Mouse (Mus musculus) intestine, embryonic 15.5 days (tissue): ENCODE data around the gene Psen1. TPM values are rescaled to one million over a fixed set of nuclear protein-coding genes. Genes with fewer than 3 reads are reported as not detected.
A peak's percentile ranks its signal among the peaks of the same experiment; 100 is the strongest.

Source experiments
- ATAC-seq: fragments of 200-750 bp; cut with Nextera tagmentation; 2 replicates; pipeline ENCODE4 v1.8.0; 2017; ENCODE audit warnings: moderate TSS enrichment, moderate library complexity
- H3K27ac ChIP-seq: fragments of 300-500 bp; sonication (generic); 2 replicates; pipeline ENCODE4 v1.5.1; 2015; ENCODE audit warnings: mild to moderate bottlenecking, inconsistent platforms
- H3K27me3 ChIP-seq: fragments of 300-500 bp; sonication (generic); replicated peaks from 2 replicates; pipeline ENCODE4 v1.6.1; 2015; ENCODE audit warnings: inconsistent platforms
- H3K36me3 ChIP-seq: fragments of 300-500 bp; sonication (generic); 2 replicates; pipeline ENCODE4 v1.6.1; 2015; ENCODE audit warnings: inconsistent platforms
- H3K4me1 ChIP-seq: fragments of 300-500 bp; sonication (generic); replicated peaks from 2 replicates; pipeline ENCODE4 v1.6.1; 2015; ENCODE audit warnings: inconsistent platforms
- H3K4me2 ChIP-seq: fragments of 300-500 bp; sonication (generic); replicated peaks from 2 replicates; pipeline ENCODE4 v1.6.1; 2015; ENCODE audit warnings: mild to moderate bottlenecking, inconsistent platforms
- H3K4me3 ChIP-seq: fragments of 300-500 bp; sonication (generic); replicated peaks from 2 replicates; pipeline ENCODE4 v1.5.1; 2015; ENCODE audit warnings: inconsistent platforms
- H3K9ac ChIP-seq: fragments of 300-500 bp; sonication (generic); 2 replicates; pipeline ENCODE4 v1.6.1; 2015; ENCODE audit warnings: inconsistent platforms
- H3K9me3 ChIP-seq: fragments of 300-500 bp; sonication (generic); 2 replicates; pipeline ENCODE4 v1.6.1; 2016; ENCODE audit warnings: inconsistent platforms
- WGBS: fragments of 180-500 bp; shearing (Covaris S2); methylation state at CpG from one replicate; pipeline ENCODE4 v1.1.7; 2015; 5-methylcytosine and 5-hydroxymethylcytosine counted together
- polyA plus RNA-seq: library from polyadenylated mRNA; unstranded; fragments of >200 nt; fragmentation: Nextera tagmentation; extraction: Ambion mirVana; gene quantifications from 2 replicates; pipeline ENCODE4 v1.2.1, GENCODE M21; 2015

The Psen1 gene
- polyA plus RNA-seq, 1 experiment from 2014 or later, result 85.1 TPM

DNA sequence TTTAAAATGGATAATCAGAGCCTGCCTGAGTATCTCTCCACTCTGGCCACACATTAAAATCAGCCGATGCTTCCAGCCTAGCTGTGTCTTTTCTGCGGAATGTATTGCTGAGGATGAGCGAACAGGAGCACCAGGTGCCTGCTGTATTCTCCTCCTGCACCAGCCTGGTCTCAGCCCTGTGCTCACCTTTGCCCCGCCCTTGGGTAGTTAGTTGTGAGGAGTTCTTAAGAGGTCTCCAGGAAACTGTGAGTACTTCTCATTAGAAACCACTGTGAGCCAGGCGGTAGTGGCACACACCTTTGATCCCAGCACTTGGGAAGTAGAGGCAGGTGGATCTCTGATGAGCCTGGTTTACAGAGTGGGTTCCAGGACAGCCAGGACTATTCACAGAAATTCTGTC is 44.3 kb downstream of the Psen1 start:
- no peak overlapping the region for H3K4me2 ChIP-seq
- WGBS, result 90% methylated on average over 5 of the region's 5 CpGs
- peak; percentile 65 for ATAC-seq
- H3K4me3 ChIP-seq, result no peak overlapping the region
- H3K36me3 ChIP-seq, result peaks cover 37% of the 10 kb centered on the region
- H3K9me3 ChIP-seq, result no peaks in the 10 kb centered on the region
- H3K27me3 ChIP-seq, result no peaks in the 10 kb centered on the region
- H3K9ac ChIP-seq, result no peak overlapping the region
- H3K4me1 ChIP-seq, result no peaks in the 10 kb centered on the region
- no peak overlapping the region for H3K27ac ChIP-seq

DNA sequence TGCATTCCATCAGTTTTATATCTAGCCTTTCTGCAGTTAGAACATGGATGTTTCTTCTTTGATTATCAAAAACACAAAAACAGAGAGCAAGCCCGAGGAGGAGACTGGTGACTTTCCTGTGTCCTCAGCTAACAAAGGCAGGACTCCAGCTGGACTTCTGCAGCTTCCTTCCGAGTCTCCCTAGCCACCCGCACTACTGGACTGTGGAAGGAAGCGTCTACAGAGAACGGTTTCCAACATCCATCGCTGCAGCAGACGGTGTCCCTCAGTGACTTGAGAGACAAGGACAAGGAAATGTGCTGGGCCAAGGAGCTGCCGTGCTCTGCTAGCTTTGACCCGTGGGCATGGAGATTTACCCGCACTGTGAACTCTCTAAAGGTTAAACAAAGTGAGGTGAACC is 46.1 kb downstream of the Psen1 start:
- 89% methylated on average over 10 of the region's 10 CpGs for WGBS
- Histone ChIP-seq H3K27me3 (no peaks in the 10 kb centered on the region), H3K9me3 (no peaks in the 10 kb centered on the region), H3K4me2 (no peak overlapping the region), H3K4me3 (no peak overlapping the region), H3K36me3 (peaks cover 34% of the 10 kb centered on the region), H3K9ac (no peak overlapping the region), H3K27ac (no peak overlapping the region), H3K4me1 (no peaks in the 10 kb centered on the region)
- ATAC-seq, result no peak

DNA sequence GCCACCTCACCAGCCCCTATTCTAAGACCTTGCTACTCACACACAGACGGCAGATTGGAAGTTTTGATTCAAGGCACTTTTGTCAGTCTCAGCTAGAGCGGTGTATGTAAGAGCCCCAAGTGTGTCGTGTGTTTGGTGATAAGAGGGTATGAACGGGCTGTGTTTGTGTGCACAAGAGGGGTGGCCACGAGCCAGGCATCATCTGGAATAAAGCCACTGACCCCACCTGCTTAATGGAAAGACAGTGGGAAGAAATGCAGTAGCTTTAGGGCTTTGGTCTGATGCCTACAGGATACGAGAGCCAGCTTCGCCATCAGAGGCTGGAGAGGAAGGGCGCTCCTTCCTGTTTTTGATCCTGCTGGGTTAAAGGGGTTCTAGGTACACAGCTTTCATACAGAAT is 48.3 kb downstream of the Psen1 start:
- 80% methylated on average over 8 of the region's 8 CpGs for WGBS
- Histone ChIP-seq H3K9me3 (no peaks in the 10 kb centered on the region), H3K27ac (no peak overlapping the region), H3K36me3 (peaks cover 23% of the 10 kb centered on the region), H3K27me3 (no peaks in the 10 kb centered on the region), H3K4me1 (no peaks in the 10 kb centered on the region), H3K4me2 (no peak overlapping the region), H3K4me3 (no peak overlapping the region), H3K9ac (no peak overlapping the region)
- no peak for ATAC-seq

DNA sequence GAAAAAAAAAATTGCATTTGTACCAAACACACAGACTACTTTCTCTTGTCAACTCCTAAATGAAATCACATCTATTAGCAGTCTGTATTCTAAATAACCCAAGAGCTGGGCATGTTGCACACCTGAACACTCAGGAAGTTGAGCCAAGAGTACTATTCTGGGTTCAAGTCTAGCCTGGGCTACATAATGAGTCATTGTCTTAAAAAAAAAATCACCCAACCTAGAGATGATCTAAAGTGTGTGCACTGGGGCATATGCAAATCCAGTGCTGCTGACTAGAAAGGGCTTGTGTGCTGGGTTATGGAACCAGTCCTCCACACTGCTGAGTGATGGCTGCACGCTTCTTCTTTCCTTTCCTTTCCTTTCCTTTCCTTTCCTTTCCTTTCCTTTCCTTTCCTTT is 50.7 kb downstream of the Psen1 start:
- WGBS, result 92% methylated on average over 1 of the region's 1 CpGs
- H3K36me3 ChIP-seq, result peaks cover 8% of the 10 kb centered on the region
- H3K9me3 ChIP-seq, result no peaks in the 10 kb centered on the region
- H3K4me2 ChIP-seq, result no peak overlapping the region
- H3K4me1 ChIP-seq, result no peaks in the 10 kb centered on the region
- H3K27ac ChIP-seq, result no peak overlapping the region
- H3K9ac ChIP-seq, result no peak overlapping the region
- no peak for ATAC-seq
- no peaks in the 10 kb centered on the region for H3K27me3 ChIP-seq
- H3K4me3 ChIP-seq, result no peak overlapping the region

GRCm38 (mm10) chr12:83741722-83742121 is 53.8 kb downstream of the Psen1 start:
- no peak for ATAC-seq
- no peak overlapping the region for H3K9ac ChIP-seq
- no peak overlapping the region for H3K4me2 ChIP-seq
- no peak overlapping the region for H3K27ac ChIP-seq
- no peaks in the 10 kb centered on the region for H3K27me3 ChIP-seq
- no peaks in the 10 kb centered on the region for H3K4me1 ChIP-seq
- H3K4me3 ChIP-seq, result no peak overlapping the region
- no peaks in the 10 kb centered on the region for H3K36me3 ChIP-seq
- WGBS, result 58% methylated on average over 5 of the region's 5 CpGs
- no peaks in the 10 kb centered on the region for H3K9me3 ChIP-seq

DNA sequence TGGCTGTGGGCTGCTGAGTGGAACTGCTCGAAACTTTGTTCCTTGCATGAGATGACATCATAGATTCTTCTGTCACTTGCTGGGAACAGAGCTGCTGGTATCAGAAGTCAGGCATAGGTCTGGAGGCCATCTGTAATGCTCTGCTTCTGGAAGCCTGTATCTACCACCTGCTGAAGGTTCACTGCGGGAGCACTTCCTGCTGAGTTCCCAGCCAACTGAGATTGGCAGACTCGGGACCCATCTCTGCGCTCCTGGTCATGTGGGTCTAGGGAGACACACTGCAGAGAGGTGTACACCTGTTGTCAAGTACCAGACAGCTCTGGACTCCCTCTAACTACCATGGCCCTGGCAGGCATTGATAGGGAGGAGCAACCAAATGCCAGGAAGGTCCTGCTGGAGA is 54.9 kb downstream of the Psen1 start:
- Histone ChIP-seq H3K27ac (no peak overlapping the region), H3K4me2 (no peak overlapping the region), H3K9ac (no peak overlapping the region), H3K9me3 (no peaks in the 10 kb centered on the region), H3K4me3 (no peak overlapping the region), H3K4me1 (no peaks in the 10 kb centered on the region), H3K27me3 (no peaks in the 10 kb centered on the region), H3K36me3 (no peaks in the 10 kb centered on the region)
- 69% methylated on average over 4 of the region's 4 CpGs for WGBS
- ATAC-seq, result no peak

DNA sequence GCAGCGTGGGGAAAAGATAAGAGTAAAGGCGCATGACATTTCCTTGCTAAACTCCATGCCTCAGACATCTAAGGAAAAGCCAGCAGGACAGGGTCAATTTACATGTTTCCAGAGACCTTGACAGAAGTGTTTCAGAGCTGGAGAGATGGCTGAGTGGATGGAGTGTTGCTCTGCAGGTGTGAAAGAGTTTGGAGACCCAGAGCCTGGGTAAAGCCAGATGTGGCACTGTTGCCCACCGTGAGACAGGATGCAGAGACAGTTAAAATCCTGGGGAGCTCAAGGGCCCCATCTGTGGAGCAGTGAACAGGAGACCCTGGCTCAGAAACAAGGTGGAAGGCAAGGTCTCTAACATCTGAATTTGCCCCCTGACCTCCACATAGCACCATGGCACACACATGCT is 55.8 kb downstream of the Psen1 start:
- Histone ChIP-seq H3K4me2 (no peak overlapping the region), H3K4me3 (no peak overlapping the region), H3K4me1 (no peaks in the 10 kb centered on the region), H3K27me3 (no peaks in the 10 kb centered on the region), H3K9ac (no peak overlapping the region), H3K9me3 (no peaks in the 10 kb centered on the region), H3K27ac (no peak overlapping the region), H3K36me3 (no peaks in the 10 kb centered on the region)
- 80% methylated on average over 3 of the region's 3 CpGs for WGBS
- ATAC-seq, result no peak

DNA sequence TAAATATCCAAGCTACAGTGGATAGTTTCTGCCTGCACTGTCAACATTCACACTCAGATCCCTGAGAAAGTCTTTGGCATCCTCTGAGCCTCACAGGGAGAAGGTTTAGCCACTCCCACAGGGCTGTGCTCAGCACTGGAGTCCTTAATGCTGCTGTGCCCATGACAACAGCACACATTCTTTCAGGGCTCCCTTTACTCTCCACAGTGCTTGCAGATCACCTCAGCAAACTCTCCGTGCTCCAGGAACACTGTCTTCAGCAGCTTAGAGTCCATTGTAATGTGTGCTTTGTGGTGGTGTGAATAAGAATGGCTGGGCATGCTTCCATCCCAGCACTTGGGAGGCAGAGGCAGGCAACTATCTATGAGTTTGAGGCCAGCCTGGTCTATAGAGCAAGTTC is 61.2 kb downstream of the Psen1 start:
- H3K36me3 ChIP-seq, result no peaks in the 10 kb centered on the region
- H3K9ac ChIP-seq, result no peak overlapping the region
- H3K27ac ChIP-seq, result no peak overlapping the region
- H3K4me1 ChIP-seq, result no peaks in the 10 kb centered on the region
- 60% methylated on average over 1 of the region's 1 CpGs for WGBS
- no peaks in the 10 kb centered on the region for H3K9me3 ChIP-seq
- no peak overlapping the region for H3K4me3 ChIP-seq
- no peak overlapping the region for H3K4me2 ChIP-seq
- ATAC-seq, result no peak
- no peaks in the 10 kb centered on the region for H3K27me3 ChIP-seq

DNA sequence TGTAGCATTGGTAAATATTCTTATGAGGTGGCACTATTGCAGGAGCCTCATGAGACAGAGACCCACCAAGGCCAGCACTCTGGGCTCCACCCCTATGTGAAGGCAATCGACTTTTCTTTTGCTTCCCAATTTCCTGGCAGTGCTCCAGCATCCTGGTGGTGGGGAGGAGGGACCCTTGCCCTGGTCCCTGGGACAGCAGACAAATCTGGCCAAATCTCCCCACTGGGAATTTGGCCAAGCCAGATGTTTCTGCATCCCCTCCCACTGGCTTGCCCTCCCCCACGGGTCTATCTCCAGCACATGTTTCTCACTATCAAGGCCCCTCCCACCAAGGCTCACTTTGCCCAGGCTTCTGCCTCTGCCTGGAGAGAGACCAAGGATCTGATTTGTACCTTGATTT is 64.5 kb downstream of the Psen1 start:
- ATAC-seq, result peak; percentile 55

DNA sequence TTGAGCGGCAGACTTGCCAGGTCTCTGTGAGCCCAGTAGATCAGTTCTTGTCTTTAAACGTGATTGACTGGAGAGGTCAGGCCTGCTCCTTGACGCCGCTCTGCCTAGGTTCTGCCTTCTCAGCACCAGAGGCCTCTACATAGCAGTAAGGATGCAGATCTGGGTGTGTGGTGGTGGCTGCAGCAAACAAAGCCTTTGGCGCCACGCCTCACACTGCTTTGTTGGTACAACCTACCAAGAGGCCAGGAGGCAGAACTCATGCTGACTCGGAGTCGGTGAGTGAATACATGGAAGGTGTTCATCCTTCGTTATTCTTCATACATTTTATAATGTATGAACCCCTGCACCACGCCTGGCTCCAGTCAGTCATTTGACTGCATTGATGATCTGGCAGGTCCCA is 70.8 kb downstream of the Psen1 start:
- WGBS, result 73% methylated on average over 10 of the region's 10 CpGs
- no peak overlapping the region for H3K4me2 ChIP-seq
- no peaks in the 10 kb centered on the region for H3K36me3 ChIP-seq
- H3K4me1 ChIP-seq, result peaks cover 7% of the 10 kb centered on the region
- no peak overlapping the region for H3K9ac ChIP-seq
- no peaks in the 10 kb centered on the region for H3K27me3 ChIP-seq
- H3K4me3 ChIP-seq, result no peak overlapping the region
- no peak for ATAC-seq
- H3K9me3 ChIP-seq, result no peaks in the 10 kb centered on the region
- H3K27ac ChIP-seq, result no peak overlapping the region

More for the DNA sequence above, 64.5 kb downstream of the Psen1 start:
- Histone ChIP-seq H3K4me1 (no peaks in the 10 kb centered on the region), H3K27me3 (no peaks in the 10 kb centered on the region), H3K4me2 (no peak overlapping the region), H3K4me3 (no peak overlapping the region), H3K9me3 (no peaks in the 10 kb centered on the region), H3K27ac (no peak overlapping the region), H3K9ac (no peak overlapping the region), H3K36me3 (no peaks in the 10 kb centered on the region)
- WGBS, result 23% methylated on average over 2 of the region's 2 CpGs

GRCm38 (mm10) chr12:83760201-83760600 is 72.2 kb downstream of the Psen1 start:
- Histone ChIP-seq H3K27ac (no peak overlapping the region), H3K36me3 (no peaks in the 10 kb centered on the region), H3K27me3 (no peaks in the 10 kb centered on the region), H3K4me2 (no peak overlapping the region), H3K4me1 (peaks cover 13% of the 10 kb centered on the region), H3K9ac (no peak overlapping the region), H3K4me3 (no peak overlapping the region), H3K9me3 (no peaks in the 10 kb centered on the region)
- WGBS, result 72% methylated on average over 2 of the region's 2 CpGs
- ATAC-seq, result no peak

- Histone ChIP-seq H3K4me3 (no peak overlapping the region), H3K9me3 (no peaks in the 10 kb centered on the region), H3K4me1 (peaks cover 15% of the 10 kb centered on the region), H3K9ac (no peak overlapping the region), H3K27me3 (no peaks in the 10 kb centered on the region), H3K27ac (peak overlapping the region; percentile 40; the same call in 1 of the 2 replicates), H3K4me2 (no peak overlapping the region), H3K36me3 (no peaks in the 10 kb centered on the region)
- no peak for ATAC-seq
- 20% methylated on average over 4 of the region's 4 CpGs for WGBS
These were observed 74.8 kb downstream of the Psen1 start for GRCm38 (mm10) chr12:83762706-83763105.

GRCm38 (mm10) chr12:83763311-83764043 is 75.5 kb downstream of the Psen1 start, which contains the start of gene Papln:
TSS of gene Papln (plus strand) at chr12:83763634.
- Histone ChIP-seq H3K4me1 (peaks cover 23% of the 10 kb centered on the region), H3K4me2 (peak within 1 kb of the TSS; percentile 80), H3K36me3 (no peaks in the 10 kb centered on the region), H3K9me3 (no peaks in the 10 kb centered on the region), H3K9ac (peak within 1 kb of the TSS; percentile 47), H3K4me3 (peak within 1 kb of the TSS; percentile 35), H3K27me3 (no peaks in the 10 kb centered on the region), H3K27ac (peak within 1 kb of the TSS; percentile 67)
- ATAC-seq, result peak; percentile 65
- WGBS, result 9% methylated on average over 30 of the region's 31 CpGs
